Mouse (Mus musculus) lung, embryonic 16.5 days (tissue): Measurements from ENCODE around the gene Pax4. TPM values are rescaled to one million over a fixed set of nuclear protein-coding genes. Genes with fewer than 3 reads are reported as not detected.
A peak's percentile ranks its signal among the peaks of the same experiment; 100 is the strongest.

Experiments used
- ATAC-seq: fragments of 200-750 bp; cut with Nextera tagmentation; 2 replicates; pipeline ENCODE4 v1.8.0; 2017; ENCODE audit warnings: low read depth, mild to moderate bottlenecking, moderate library complexity
- H3K27ac ChIP-seq: fragments of 300-500 bp; sonication (generic); 2 replicates; pipeline ENCODE4 v1.5.1; 2014; ENCODE audit warnings: mild to moderate bottlenecking, control low read depth, low read length
- H3K27me3 ChIP-seq: fragments of 300-500 bp; sonication (generic); 2 replicates; pipeline ENCODE4 v1.6.1; 2014; ENCODE audit warnings: low read depth, low read length, mixed read lengths; ENCODE audit not compliant: control insufficient read depth, insufficient read depth
- H3K36me3 ChIP-seq: fragments of 300-500 bp; sonication (generic); 2 replicates; pipeline ENCODE4 v1.6.1; 2014; ENCODE audit warnings: low read length; ENCODE audit not compliant: control insufficient read depth, insufficient read depth
- H3K4me1 ChIP-seq: fragments of 300-500 bp; sonication (generic); replicated peaks from 2 replicates; pipeline ENCODE4 v1.6.1; 2014; ENCODE audit warnings: low read length, mixed read lengths; ENCODE audit not compliant: control insufficient read depth, insufficient read depth
- H3K4me2 ChIP-seq: fragments of 300-500 bp; sonication (generic); 2 replicates; pipeline ENCODE4 v1.6.1; 2014; ENCODE audit warnings: low read depth, low read length, control low read depth
- H3K4me3 ChIP-seq: fragments of 300-500 bp; sonication (generic); 2 replicates; pipeline ENCODE4 v1.5.1; 2014; ENCODE audit warnings: mild to moderate bottlenecking, low read length, control low read depth
- H3K9ac ChIP-seq: fragments of 300-500 bp; sonication (generic); 2 replicates; pipeline ENCODE4 v1.6.1; 2014; ENCODE audit warnings: low read length, control low read depth
- H3K9me3 ChIP-seq: fragments of 300-500 bp; sonication (generic); 2 replicates; pipeline ENCODE4 v1.6.1; 2016; ENCODE audit warnings: low read length; ENCODE audit not compliant: control insufficient read depth
- WGBS: fragments of 180-500 bp; shearing (Covaris S2); extraction: QIAGEN DNeasy Blood & Tissue Kit; methylation state at CpG from one replicate; pipeline ENCODE4 v1.1.7; 2014; 5-methylcytosine and 5-hydroxymethylcytosine counted together
- polyA plus RNA-seq: library from polyadenylated mRNA; unstranded; fragments of >200 nt; fragmentation: Nextera tagmentation; extraction: Ambion mirVana; gene quantifications from 2 replicates; pipeline ENCODE4 v1.2.1, GENCODE M21; 2015

Pax4 gene
- polyA plus RNA-seq, 1 experiment from 2014 or later, result not detected

DNA sequence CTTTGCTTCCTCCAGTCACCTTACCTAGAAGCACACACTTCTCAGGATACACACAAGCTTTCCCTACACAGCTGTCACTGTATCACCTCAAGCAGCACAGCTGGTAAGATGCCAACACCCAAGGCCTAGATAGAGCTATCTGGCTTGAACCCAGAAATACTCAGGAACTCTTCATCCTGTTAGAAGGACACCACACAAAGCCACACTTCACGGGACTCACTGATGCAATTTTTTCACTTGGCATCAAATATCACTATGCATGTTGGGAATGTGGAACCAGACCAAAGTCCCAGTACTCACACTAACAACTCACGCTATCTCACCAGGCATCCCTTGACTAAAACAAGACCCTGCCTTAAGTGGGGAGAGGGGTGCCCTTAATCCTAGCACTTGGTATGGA, 29.5 kb downstream of the Pax4 start:
- H3K27me3 ChIP-seq, result no peaks in the 10 kb centered on the region
- WGBS, result 53% methylated on average over 2 of the region's 2 CpGs
- peaks cover 19% of the 10 kb centered on the region for H3K36me3 ChIP-seq
- ATAC-seq, result no peak
- H3K4me2 ChIP-seq, result peak overlapping the region; percentile 93
- H3K4me1 ChIP-seq, result peaks cover 24% of the 10 kb centered on the region
- no peak overlapping the region for H3K27ac ChIP-seq
- H3K4me3 ChIP-seq, result no peak overlapping the region
- no peaks in the 10 kb centered on the region for H3K9me3 ChIP-seq
- no peak overlapping the region for H3K9ac ChIP-seq

DNA sequence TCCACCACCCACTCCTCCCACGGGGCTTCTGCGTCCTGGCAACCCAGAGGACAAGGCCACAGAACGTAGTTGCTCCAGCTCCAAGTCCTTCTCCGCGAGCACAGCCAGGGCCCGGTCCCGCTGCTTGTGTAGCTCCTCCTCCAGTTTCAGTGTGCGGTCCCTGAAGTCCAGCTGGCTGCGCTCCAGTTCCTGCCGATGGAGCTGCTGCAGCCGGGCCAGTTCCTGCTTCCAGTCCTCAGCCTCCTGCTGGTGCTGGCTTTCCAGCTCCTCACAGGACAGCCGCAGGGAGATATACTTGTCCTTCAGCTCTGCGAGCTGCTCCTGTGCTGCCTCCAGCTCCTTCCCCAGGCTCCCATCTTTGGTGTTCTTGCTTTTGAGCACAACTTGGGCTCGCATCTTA, 30.7 kb downstream of the Pax4 start:
- ATAC-seq, result no peak
- Histone ChIP-seq H3K27me3 (no peaks in the 10 kb centered on the region), H3K4me1 (peaks cover 20% of the 10 kb centered on the region), H3K36me3 (peaks cover 19% of the 10 kb centered on the region), H3K4me3 (no peak overlapping the region), H3K9ac (no peak overlapping the region), H3K27ac (no peak overlapping the region), H3K9me3 (no peaks in the 10 kb centered on the region), H3K4me2 (no peak overlapping the region)
- 81% methylated on average over 14 of the region's 14 CpGs for WGBS

DNA sequence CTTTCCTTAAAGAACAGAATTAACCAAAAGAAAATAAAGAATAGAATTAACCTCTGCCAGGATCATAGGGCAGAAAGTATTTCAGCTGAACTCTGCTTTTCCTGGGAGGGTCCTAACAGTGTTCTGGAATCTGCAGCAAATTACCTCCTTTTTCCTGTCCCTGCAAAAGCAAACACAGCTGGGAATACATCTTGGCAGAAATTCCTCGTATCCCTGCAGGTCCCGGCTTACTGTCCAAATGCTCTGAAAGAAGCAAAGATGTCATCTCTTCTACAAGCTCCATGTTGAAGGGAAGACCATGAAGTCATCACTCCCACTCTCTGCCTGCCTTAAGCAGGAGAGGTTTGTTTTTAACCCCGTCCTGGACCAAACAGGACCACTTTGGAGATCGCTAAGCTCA, 32.2 kb downstream of the Pax4 start:
- no peaks in the 10 kb centered on the region for H3K27me3 ChIP-seq
- H3K9me3 ChIP-seq, result no peaks in the 10 kb centered on the region
- H3K4me2 ChIP-seq, result no peak overlapping the region
- ATAC-seq, result no peak
- peaks cover 19% of the 10 kb centered on the region for H3K36me3 ChIP-seq
- H3K4me3 ChIP-seq, result no peak overlapping the region
- no peak overlapping the region for H3K9ac ChIP-seq
- H3K27ac ChIP-seq, result no peak overlapping the region
- WGBS, result 69% methylated on average over 4 of the region's 4 CpGs
- H3K4me1 ChIP-seq, result peaks cover 17% of the 10 kb centered on the region

DNA sequence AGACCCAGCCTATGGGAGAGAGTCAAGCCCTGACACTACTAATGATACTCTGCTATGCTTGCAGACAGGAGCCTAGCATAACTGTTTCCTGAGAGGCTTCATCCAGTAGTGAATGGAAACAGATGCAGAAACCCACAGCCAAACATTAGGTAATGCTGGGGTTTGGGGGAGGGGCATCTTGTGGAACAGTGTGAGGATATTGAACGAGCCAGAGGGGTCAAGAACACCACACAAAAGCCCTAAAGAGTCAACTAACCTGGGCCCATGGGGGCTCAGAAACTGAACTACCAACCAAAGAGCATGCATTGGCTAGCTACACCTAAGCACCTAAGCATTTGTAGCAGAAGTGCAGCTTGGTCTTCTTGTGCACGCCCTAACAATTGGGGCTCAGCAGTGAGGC, 37.9 kb downstream of the Pax4 start:
- no peak for ATAC-seq
- Histone ChIP-seq H3K27ac (no peak overlapping the region), H3K9me3 (no peaks in the 10 kb centered on the region), H3K9ac (no peak overlapping the region), H3K4me1 (no peaks in the 10 kb centered on the region), H3K4me3 (no peak overlapping the region), H3K36me3 (peaks cover 8% of the 10 kb centered on the region), H3K27me3 (no peaks in the 10 kb centered on the region), H3K4me2 (no peak overlapping the region)
- 67% methylated on average over 2 of the region's 2 CpGs for WGBS

DNA sequence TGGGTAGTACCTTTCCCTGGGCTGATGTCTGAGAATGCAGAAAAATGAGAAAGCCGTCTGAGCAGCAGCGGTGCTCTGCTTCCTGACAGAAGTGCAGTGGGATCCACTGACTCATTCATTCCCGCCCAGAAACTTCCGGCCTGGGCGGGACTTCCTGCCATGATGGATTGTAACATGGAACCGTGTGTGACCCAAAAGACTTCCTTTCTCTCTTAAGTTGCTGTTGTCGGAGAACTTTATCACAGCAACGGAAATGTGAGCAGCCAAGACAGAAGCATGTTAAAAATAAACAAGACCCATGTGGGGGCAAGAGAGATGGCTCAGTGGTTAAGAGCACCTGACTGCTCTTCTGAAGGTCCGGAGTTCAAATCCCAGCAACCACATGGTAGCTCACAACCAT, 39.1 kb downstream of the Pax4 start:
- H3K27me3 ChIP-seq, result no peaks in the 10 kb centered on the region
- no peaks in the 10 kb centered on the region for H3K4me1 ChIP-seq
- H3K9ac ChIP-seq, result no peak overlapping the region
- ATAC-seq, result no peak
- 60% methylated on average over 9 of the region's 9 CpGs for WGBS
- H3K4me2 ChIP-seq, result no peak overlapping the region
- H3K36me3 ChIP-seq, result no peaks in the 10 kb centered on the region
- no peaks in the 10 kb centered on the region for H3K9me3 ChIP-seq
- H3K27ac ChIP-seq, result no peak overlapping the region
- H3K4me3 ChIP-seq, result no peak overlapping the region

GRCm38 (mm10) chr6:28399791-28400190, 49.4 kb downstream of the Pax4 start:
- WGBS, result 89% methylated on average over 4 of the region's 4 CpGs
- peaks cover 20% of the 10 kb centered on the region for H3K27me3 ChIP-seq
- no peak overlapping the region for H3K27ac ChIP-seq

GRCm38 (mm10) chr6:28398726-28399125, 50.4 kb downstream of the Pax4 start:
- 91% methylated on average over 3 of the region's 3 CpGs for WGBS
- Histone ChIP-seq H3K4me1 (0 out of 2 replicates have a peak, but pooled peaks cover 5% of the 10 kb centered on the region), H3K4me2 (no peak overlapping the region), H3K27me3 (peaks cover 20% of the 10 kb centered on the region), H3K4me3 (no peak overlapping the region), H3K27ac (no peak overlapping the region), H3K9me3 (0 out of 2 replicates have a peak, but pooled peaks cover 4% of the 10 kb centered on the region), H3K36me3 (no peaks in the 10 kb centered on the region), H3K9ac (no peak overlapping the region)
- no peak for ATAC-seq

More at GRCm38 (mm10) chr6:28399791-28400190, 49.4 kb downstream of the Pax4 start:
- Histone ChIP-seq H3K4me2 (no peak overlapping the region), H3K36me3 (no peaks in the 10 kb centered on the region), H3K4me1 (0 out of 2 replicates have a peak, but pooled peaks cover 5% of the 10 kb centered on the region), H3K4me3 (no peak overlapping the region), H3K9ac (no peak overlapping the region), H3K9me3 (0 out of 2 replicates have a peak, but pooled peaks cover 4% of the 10 kb centered on the region)
- ATAC-seq, result no peak

- Histone ChIP-seq H3K4me1 (0 out of 2 replicates have a peak, but pooled peaks cover 5% of the 10 kb centered on the region), H3K27me3 (peaks cover 20% of the 10 kb centered on the region), H3K9ac (peak within 1 kb of the TSS; percentile 29; the same call in 1 of the 2 replicates), H3K36me3 (no peaks in the 10 kb centered on the region), H3K4me3 (peak within 1 kb of the TSS; percentile 45), H3K9me3 (0 out of 2 replicates have a peak, but pooled peaks cover 4% of the 10 kb centered on the region), H3K4me2 (peak within 1 kb of the TSS; percentile 67), H3K27ac (no peak within 1 kb of the TSS)
- 0 out of 2 replicates have a peak, but pooled peaks have one; percentile 20 for ATAC-seq
- WGBS, result 1% methylated on average over 33 of the region's 33 CpGs
These were observed 51.4 kb downstream of the Pax4 start, which contains the start of gene Zfp800 for GRCm38 (mm10) chr6:28397681-28398203. Gene Zfp800 (minus strand): TSS chr6:28398005.

DNA sequence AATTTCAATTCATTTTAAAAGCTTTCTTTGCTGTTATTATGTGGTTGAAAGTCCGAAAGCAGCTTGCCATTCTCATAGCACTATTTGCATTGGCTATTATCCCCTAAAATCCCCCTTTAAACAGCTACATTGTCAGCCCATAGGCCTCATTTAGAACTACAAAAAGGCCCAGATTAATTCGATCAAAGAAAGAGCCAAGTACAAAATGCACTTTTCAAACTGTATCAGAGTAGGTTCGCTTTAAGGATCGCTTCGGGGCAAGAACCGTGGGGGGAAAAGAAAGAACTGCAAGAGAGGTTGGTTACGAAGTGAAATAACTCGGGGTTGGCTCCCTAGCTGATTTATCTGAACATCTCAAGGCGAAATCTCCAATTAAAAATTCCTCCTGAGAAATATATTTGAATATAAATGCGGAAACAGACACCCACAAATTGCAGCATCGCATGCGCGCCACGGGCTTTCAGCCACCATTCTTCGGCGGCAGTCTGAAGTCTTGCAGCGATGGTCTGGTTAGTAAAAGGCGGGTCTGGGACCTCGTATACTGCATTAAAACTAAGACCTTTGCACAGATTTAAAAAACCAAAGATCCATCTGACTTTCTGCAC, 52.2 kb downstream of the Pax4 start:
- Histone ChIP-seq H3K4me1 (0 out of 2 replicates have a peak, but pooled peaks cover 5% of the 10 kb centered on the region), H3K27me3 (peaks cover 20% of the 10 kb centered on the region), H3K4me2 (peak overlapping the region; percentile 67), H3K9me3 (0 out of 2 replicates have a peak, but pooled peaks cover 4% of the 10 kb centered on the region), H3K27ac (no peak overlapping the region), H3K4me3 (peak overlapping the region; percentile 45), H3K9ac (no peak overlapping the region), H3K36me3 (no peaks in the 10 kb centered on the region)
- 4% methylated on average over 19 of the region's 19 CpGs for whole genome bisulfite sequencing
- ATAC-seq, result no peak
